Mouse (Mus musculus) heart, embryonic 15.5 days (tissue): ENCODE data around the gene Cpa5. TPM values are rescaled to one million over a fixed set of nuclear protein-coding genes. Genes with fewer than 3 reads are reported as not detected.

Source experiments
- ATAC-seq: fragments of 200-750 bp; cut with Nextera tagmentation; replicated peaks from 2 replicates; pipeline ENCODE4 v1.8.0; 2017; ENCODE audit warnings: low read depth, moderate TSS enrichment; ENCODE audit not compliant: insufficient number of reproducible peaks, insufficient read depth, low FRiP score
- H3K27ac ChIP-seq: fragments of 300-500 bp; sonication (generic); 2 replicates; pipeline ENCODE4 v1.5.1; 2015; ENCODE audit warnings: mild to moderate bottlenecking, inconsistent platforms
- H3K27me3 ChIP-seq: fragments of 300-500 bp; sonication (generic); 2 replicates; pipeline ENCODE4 v1.6.1; 2015; ENCODE audit warnings: inconsistent platforms
- H3K36me3 ChIP-seq: fragments of 300-500 bp; sonication (generic); 2 replicates; pipeline ENCODE4 v1.6.1; 2015; ENCODE audit warnings: mild to moderate bottlenecking, inconsistent platforms
- H3K4me1 ChIP-seq: fragments of 300-500 bp; sonication (generic); replicated peaks from 2 replicates; pipeline ENCODE4 v1.6.1; 2015; ENCODE audit warnings: inconsistent platforms
- H3K4me2 ChIP-seq: fragments of 300-500 bp; sonication (generic); 2 replicates; pipeline ENCODE4 v1.6.1; 2015; ENCODE audit warnings: inconsistent platforms, mild to moderate bottlenecking, moderate library complexity
- H3K4me3 ChIP-seq: fragments of 300-500 bp; sonication (generic); 2 replicates; pipeline ENCODE4 v1.5.1; 2015; ENCODE audit warnings: mild to moderate bottlenecking, inconsistent platforms
- H3K9ac ChIP-seq: fragments of 300-500 bp; sonication (generic); 2 replicates; pipeline ENCODE4 v1.6.1; 2015; ENCODE audit warnings: mild to moderate bottlenecking, inconsistent platforms
- H3K9me3 ChIP-seq: fragments of 300-500 bp; sonication (generic); replicated peaks from 2 replicates; pipeline ENCODE4 v1.6.1; 2016; ENCODE audit warnings: inconsistent platforms
- WGBS: fragments of 180-500 bp; shearing (Covaris S2); methylation state at CpG from one replicate; pipeline ENCODE4 v1.1.7; 2015; ENCODE audit warnings: mixed read lengths; 5-methylcytosine and 5-hydroxymethylcytosine counted together
- polyA plus RNA-seq: library from polyadenylated mRNA; unstranded; fragments of >200 nt; fragmentation: Nextera tagmentation; extraction: Ambion mirVana; gene quantifications from 2 replicates; pipeline ENCODE4 v1.2.1, GENCODE M21; 2015

The Cpa5 gene
- polyA plus RNA-seq, 1 experiment from 2014 or later, result 0.58 TPM

GRCm38 (mm10) chr6:30671696-30672095 is 60.9 kb downstream of the Cpa5 start:
- Histone ChIP-seq H3K27me3 (no peaks in the 10 kb centered on the region), H3K27ac (no peak overlapping the region), H3K4me1 (peaks cover 33% of the 10 kb centered on the region), H3K9ac (no peak overlapping the region), H3K36me3 (no peaks in the 10 kb centered on the region), H3K4me3 (no peak overlapping the region), H3K9me3 (no peaks in the 10 kb centered on the region), H3K4me2 (no peak overlapping the region)
- WGBS, result 81% methylated on average over 5 of the region's 5 CpGs
- no peak for ATAC-seq

- Histone ChIP-seq H3K27ac (peak overlapping the region; percentile 90), H3K27me3 (no peaks in the 10 kb centered on the region), H3K4me2 (peak overlapping the region; percentile 55), H3K4me3 (no peak overlapping the region), H3K36me3 (no peaks in the 10 kb centered on the region), H3K4me1 (peaks cover 39% of the 10 kb centered on the region), H3K9ac (0 out of 2 replicates have a peak overlapping the region, but pooled peaks have one; percentile 5), H3K9me3 (no peaks in the 10 kb centered on the region)
- 0 out of 2 replicates have a peak, but pooled peaks have one; percentile 50 for ATAC-seq
- 19% methylated on average over 14 of the region's 14 CpGs for WGBS
Measured at GRCm38 (mm10) chr6:30673764-30674561, 63.2 kb downstream of the Cpa5 start.

DNA sequence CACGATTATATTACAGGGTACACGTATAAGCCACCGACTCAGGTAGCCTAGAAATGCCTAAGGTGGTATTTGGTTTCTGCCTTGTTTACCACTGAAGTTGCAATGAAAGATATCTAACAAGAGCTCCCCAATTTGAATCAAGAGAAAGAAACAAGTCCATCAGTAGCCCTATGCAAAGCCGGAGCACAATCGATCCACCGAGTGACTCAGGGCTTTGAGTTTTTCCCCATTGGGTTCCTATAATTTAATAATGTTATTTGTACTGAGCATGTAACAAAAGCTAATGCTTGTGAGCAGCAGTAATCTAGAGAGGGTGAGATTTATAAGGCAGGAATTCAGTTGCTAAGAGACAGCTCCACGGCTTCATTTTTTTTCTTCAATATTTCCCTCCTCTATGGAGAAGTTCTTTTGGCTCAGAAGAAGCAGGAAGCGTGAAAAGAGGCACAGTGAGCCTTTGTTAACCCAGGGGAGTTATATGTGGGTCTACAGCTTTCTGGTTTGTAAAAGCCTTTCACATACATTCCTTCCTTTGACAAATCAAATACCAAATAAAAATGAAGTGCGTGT is 64.0 kb downstream of the Cpa5 start:
- H3K27me3 ChIP-seq, result no peaks in the 10 kb centered on the region
- H3K36me3 ChIP-seq, result no peaks in the 10 kb centered on the region
- H3K4me3 ChIP-seq, result no peak overlapping the region
- peaks cover 45% of the 10 kb centered on the region for H3K4me1 ChIP-seq
- 53% methylated on average over 9 of the region's 9 CpGs for WGBS
- H3K9me3 ChIP-seq, result no peaks in the 10 kb centered on the region
- peak overlapping the region; percentile 50 for H3K9ac ChIP-seq
- peak overlapping the region; percentile 55 for H3K4me2 ChIP-seq
- peak overlapping the region; percentile 90 for H3K27ac ChIP-seq
- peak; percentile 33; the same call in 1 of the 2 replicates for ATAC-seq

GRCm38 (mm10) chr6:30675281-30675771 is 64.5 kb downstream of the Cpa5 start:
- 28% methylated on average over 11 of the region's 11 CpGs for WGBS
- peak overlapping the region; percentile 90 for H3K27ac ChIP-seq
- no peak overlapping the region for H3K4me3 ChIP-seq
- peaks cover 45% of the 10 kb centered on the region for H3K4me1 ChIP-seq
- peak overlapping the region; percentile 50 for H3K9ac ChIP-seq
- H3K36me3 ChIP-seq, result no peaks in the 10 kb centered on the region
- 0 out of 2 replicates have a peak, but pooled peaks have one; percentile 41 for ATAC-seq
- no peaks in the 10 kb centered on the region for H3K27me3 ChIP-seq
- no peaks in the 10 kb centered on the region for H3K9me3 ChIP-seq
- H3K4me2 ChIP-seq, result peak overlapping the region; percentile 55

DNA sequence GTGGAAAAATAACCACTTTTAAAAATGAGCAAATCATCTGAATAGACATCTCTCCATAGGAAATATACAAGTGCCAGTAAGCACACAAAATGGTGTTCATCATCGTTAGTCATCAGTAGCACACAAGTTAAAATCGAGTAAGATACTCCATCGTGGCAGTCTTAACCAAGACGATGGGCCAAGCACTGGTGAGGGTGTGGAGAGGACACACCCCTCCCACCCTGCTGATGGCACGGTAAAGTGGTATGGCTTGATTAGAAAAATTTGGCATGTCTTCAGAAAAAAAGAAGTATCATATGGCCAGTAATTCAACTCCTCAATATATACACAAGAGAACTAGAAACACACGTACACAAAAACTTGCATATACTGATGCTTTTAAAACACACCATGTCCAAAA is 65.7 kb downstream of the Cpa5 start:
- no peaks in the 10 kb centered on the region for H3K9me3 ChIP-seq
- H3K4me2 ChIP-seq, result no peak overlapping the region
- H3K9ac ChIP-seq, result no peak overlapping the region
- H3K27me3 ChIP-seq, result no peaks in the 10 kb centered on the region
- 85% methylated on average over 6 of the region's 6 CpGs for WGBS
- H3K4me1 ChIP-seq, result peaks cover 45% of the 10 kb centered on the region
- no peaks in the 10 kb centered on the region for H3K36me3 ChIP-seq
- H3K4me3 ChIP-seq, result no peak overlapping the region
- H3K27ac ChIP-seq, result no peak overlapping the region
- no peak for ATAC-seq

- H3K27me3 ChIP-seq, result no peaks in the 10 kb centered on the region
- peaks cover 46% of the 10 kb centered on the region for H3K4me1 ChIP-seq
- ATAC-seq, result no peak
- WGBS, result 65% methylated on average over 9 of the region's 9 CpGs
- no peak overlapping the region for H3K4me2 ChIP-seq
- H3K9ac ChIP-seq, result no peak overlapping the region
- H3K4me3 ChIP-seq, result no peak overlapping the region
- H3K9me3 ChIP-seq, result no peaks in the 10 kb centered on the region
- no peaks in the 10 kb centered on the region for H3K36me3 ChIP-seq
- H3K27ac ChIP-seq, result no peak overlapping the region
Measured at GRCm38 (mm10) chr6:30677591-30677990, 66.8 kb downstream of the Cpa5 start.

DNA sequence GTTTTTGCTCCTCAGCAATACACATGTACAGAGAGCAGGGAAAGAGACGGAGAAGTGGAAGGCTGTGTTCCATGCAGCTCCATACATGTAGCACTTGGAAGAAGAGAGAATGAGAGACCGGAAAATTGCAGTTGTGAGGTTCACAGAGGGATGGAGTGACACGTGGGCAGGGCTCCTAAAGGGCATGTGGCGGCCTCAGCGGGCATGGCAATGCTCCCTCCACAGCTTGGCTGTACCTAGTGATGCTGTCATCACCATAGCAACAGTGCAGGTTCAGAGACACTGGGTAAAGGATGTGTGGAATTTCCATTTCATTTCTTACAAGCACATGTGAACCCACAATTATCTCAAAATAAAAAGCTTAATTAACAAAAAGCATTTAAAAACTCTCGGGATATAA is 67.7 kb downstream of the Cpa5 start:
- H3K27me3 ChIP-seq, result no peaks in the 10 kb centered on the region
- no peaks in the 10 kb centered on the region for H3K36me3 ChIP-seq
- H3K4me2 ChIP-seq, result no peak overlapping the region
- no peak for ATAC-seq
- H3K4me3 ChIP-seq, result no peak overlapping the region
- WGBS, result 81% methylated on average over 6 of the region's 6 CpGs
- no peaks in the 10 kb centered on the region for H3K9me3 ChIP-seq
- H3K4me1 ChIP-seq, result peaks cover 43% of the 10 kb centered on the region
- H3K27ac ChIP-seq, result no peak overlapping the region
- no peak overlapping the region for H3K9ac ChIP-seq

- Histone ChIP-seq H3K4me3 (no peak overlapping the region), H3K27ac (no peak overlapping the region), H3K4me2 (no peak overlapping the region), H3K9ac (no peak overlapping the region), H3K4me1 (peaks cover 33% of the 10 kb centered on the region), H3K9me3 (no peaks in the 10 kb centered on the region), H3K27me3 (no peaks in the 10 kb centered on the region), H3K36me3 (no peaks in the 10 kb centered on the region)
- WGBS, result 47% methylated on average over 5 of the region's 5 CpGs
- no peak for ATAC-seq
Measured at GRCm38 (mm10) chr6:30679567-30679966, 68.8 kb downstream of the Cpa5 start.

DNA sequence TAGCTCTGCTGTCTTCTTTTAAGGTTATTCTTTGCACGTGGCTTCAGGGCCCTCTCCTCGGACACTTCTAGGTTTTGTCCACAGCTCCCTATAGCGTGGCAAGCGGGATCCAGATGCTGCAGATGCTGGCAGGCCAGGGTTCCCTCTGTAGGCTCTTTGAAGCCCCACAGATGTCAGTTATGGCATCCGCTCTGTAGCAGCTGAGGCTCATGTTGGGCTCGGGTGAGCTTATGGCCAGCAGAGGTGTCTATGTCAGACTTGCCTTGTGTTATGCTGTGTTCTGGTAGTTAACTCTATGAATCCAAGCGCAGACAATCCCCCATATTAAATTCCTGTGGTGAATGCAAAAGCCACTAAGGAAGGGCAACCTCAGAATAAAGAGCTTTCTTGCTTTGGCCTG is 69.6 kb downstream of the Cpa5 start:
- no peak overlapping the region for H3K9ac ChIP-seq

More for the DNA sequence above, 69.6 kb downstream of the Cpa5 start:
- H3K9me3 ChIP-seq, result no peaks in the 10 kb centered on the region
- ATAC-seq, result no peak
- H3K27ac ChIP-seq, result no peak overlapping the region
- H3K4me1 ChIP-seq, result peaks cover 24% of the 10 kb centered on the region
- no peak overlapping the region for H3K4me3 ChIP-seq
- no peaks in the 10 kb centered on the region for H3K36me3 ChIP-seq
- no peak overlapping the region for H3K4me2 ChIP-seq
- WGBS, result 75% methylated on average over 7 of the region's 7 CpGs
- H3K27me3 ChIP-seq, result no peaks in the 10 kb centered on the region
